Mouse (Mus musculus) layer of hippocampus, postnatal 10 days (tissue): Measurements from ENCODE around the gene Abca8a. TPM values are rescaled to one million over a fixed set of nuclear protein-coding genes. Genes with fewer than 3 reads are reported as not detected.
"Not testable (repeated sequence)": the region's sequence is repeated elsewhere in the genome, so short reads cannot be mapped to it uniquely, and the experiment has no call there.

Experiments used
- DNase-seq, 2 experiments: peaks; one replicate each; pipeline ENCODE4 v3.0.0; 2021; ENCODE audit warnings: low spot score in 2 of 2
- total RNA-seq, 2 experiments: library from RNA; stranded (reverse); gene quantifications; 2 replicates each; pipeline ENCODE4 v1.2.3; 2021

Gene Abca8a
- total RNA-seq, 2 experiments from 2014 or later: 5.9 to 6.3 TPM

DNA sequence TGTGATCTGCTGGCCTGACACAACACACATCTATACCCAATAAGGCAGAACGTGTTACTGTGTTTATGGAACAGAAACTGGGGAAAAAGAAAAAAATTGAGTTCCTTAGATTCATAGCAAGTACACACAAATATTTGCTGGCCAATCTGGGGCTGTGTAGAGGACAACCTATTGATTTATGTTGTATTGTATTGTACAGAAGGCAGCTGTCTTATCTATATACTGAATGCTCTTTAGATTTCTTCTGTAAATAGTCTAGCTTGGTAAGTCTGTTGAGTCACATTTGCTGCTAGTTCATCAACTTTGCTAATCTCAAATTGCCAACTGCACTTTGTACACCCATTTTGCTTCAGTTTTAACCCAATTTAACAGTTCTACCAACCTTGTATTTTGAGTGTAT lies 107.6 kb downstream of the Abca8a start:
- no peak for DNase-seq

DNA sequence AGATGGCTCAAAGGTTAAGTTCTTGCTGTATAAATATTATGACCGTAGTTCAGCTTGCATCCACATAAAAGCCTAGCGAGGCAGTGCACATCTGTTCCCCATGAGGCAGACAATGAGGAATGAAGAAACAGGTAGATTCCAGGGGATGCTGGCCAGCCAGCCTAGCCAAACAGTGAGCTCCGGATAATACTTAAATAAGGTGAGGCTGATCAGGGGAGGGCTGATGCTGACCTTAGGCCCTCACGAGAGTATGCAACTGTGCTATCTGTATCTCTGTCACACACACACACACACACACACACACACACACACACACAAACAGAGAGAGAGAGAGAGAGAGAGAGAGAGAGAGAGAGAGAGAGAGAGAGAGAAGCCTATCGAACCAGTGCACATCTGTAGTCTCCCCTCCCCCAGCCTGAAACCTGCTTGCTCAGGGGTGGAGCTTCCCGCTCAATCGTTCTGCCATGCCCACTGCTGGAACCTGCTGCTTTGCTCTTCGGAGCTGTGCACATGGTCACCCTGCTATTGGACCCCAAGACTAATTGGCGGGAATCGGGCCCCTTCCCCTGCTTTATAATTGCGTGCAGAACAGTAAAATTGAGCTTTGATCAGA lies 108.2 kb downstream of the Abca8a start:
- not testable (repeated sequence) for DNase-seq

DNA sequence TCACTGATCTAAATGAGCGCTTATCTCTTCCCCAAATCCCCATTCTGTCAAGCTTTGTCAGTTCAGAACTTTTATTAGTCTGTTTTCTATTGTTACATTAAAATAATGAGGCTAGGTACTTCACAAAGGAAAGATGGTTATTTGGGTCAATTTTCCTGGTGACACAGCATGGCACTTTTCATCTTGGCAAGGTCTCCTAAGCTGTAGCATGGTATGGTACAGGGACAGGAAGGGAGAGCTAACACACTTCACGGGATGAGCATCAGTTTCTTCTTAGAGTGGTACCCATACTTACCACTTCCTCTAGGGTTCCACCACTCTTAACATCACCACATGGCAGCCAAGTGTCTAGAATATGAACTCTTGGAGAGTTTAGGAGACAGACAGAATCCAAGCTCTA lies 113.9 kb downstream of the Abca8a start:
- DNase-seq: no peak

Other genes starting within 250 kb of the Abca8a start
- 1 to 10 TPM; 8.3 to 8.4 TPM for gene Abca8b, start 100.1 kb downstream of the Abca8a start, total RNA-seq
- 1 to 10 TPM; 7.1 to 7.6 TPM for gene Abca9, start 72.2 kb upstream of the Abca8a start, total RNA-seq
- gene Abca6, start 155.8 kb upstream of the Abca8a start, total RNA-seq: 1 to 10 TPM; 1.4 to 1.6 TPM
- 10 to 100 TPM; 30.0 to 31.9 TPM for gene Abca5, start 241.7 kb upstream of the Abca8a start, total RNA-seq